14 mouse cellular contexts compared by ENCODE assay signal in genomic region chr6:119576706-119577105, GRCm38 (mm10). TPM values are rescaled to one million over a fixed set of nuclear protein-coding genes. Genes with fewer than 3 reads are reported as not detected.
"Had no signal": no experiment of that assay in that cellular context is flagged by ENCODE, and none has a peak within 500 bp of the region (broad histone marks: within the 10 kb centered on the region; RNA-seq: fewer than 3 reads in every experiment).

No protein-coding gene starts in this region.

- DNase-seq: forebrain, postnatal 0 days; gastrocnemius, postnatal 10 days; heart, adult 11 months; heart, adult 2 months; heart, postnatal 14 days; heart, postnatal 36 days; kidney, adult 11 months; kidney, adult 2 months; kidney, adult 9 months; kidney, postnatal 14 days; kidney, postnatal 4 days; liver; liver, embryonic 13.5 days had no signal

RNA-seq across cellular contexts. Expression of gene Wnt5b, which starts 32.6 kb away (rescaled TPM):
- total RNA-seq: hematopoietic stem cell, adult 5-6 weeks had no signal
